Mouse (Mus musculus): ENCODE data around the gene Carns1.

The Carns1 gene

GRCm38 (mm10) chr19:4171393-4172290 lies 3.6 kb downstream of the Carns1 start:
- WGBS: 64% methylated on average over 13 of the region's 13 CpGs

- WGBS: 94% methylated on average over 10 of the region's 10 CpGs
These were observed 4.4 kb downstream of the Carns1 start for GRCm38 (mm10) chr19:4170723-4171392.

- 2% methylated on average over 27 of the region's 27 CpGs for WGBS
These were observed 5.5 kb downstream of the Carns1 start for GRCm38 (mm10) chr19:4169810-4170209.

- WGBS: under 1% methylated on average over 43 of the region's 43 CpGs
These were observed 5.9 kb downstream of the Carns1 start for GRCm38 (mm10) chr19:4169378-4169784.

GRCm38 (mm10) chr19:4166678-4167476 lies 8.4 kb downstream of the Carns1 start:
- WGBS: 80% methylated on average over 9 of the region's 9 CpGs

GRCm38 (mm10) chr19:4164721-4165120 lies 10.6 kb downstream of the Carns1 start:
- WGBS: 80% methylated on average over 2 of the region's 2 CpGs

- WGBS: 87% methylated on average over 3 of the region's 3 CpGs
These were observed 11.2 kb downstream of the Carns1 start for GRCm38 (mm10) chr19:4164100-4164499.

- WGBS: 23% methylated on average over 4 of the region's 4 CpGs
These were observed 11.8 kb downstream of the Carns1 start for GRCm38 (mm10) chr19:4163543-4163887.

GRCm38 (mm10) chr19:4162646-4163542 lies 12.4 kb downstream of the Carns1 start, which contains the start of gene Rps6kb2:
Rps6kb2 (minus strand) TSS chr19:4163354.
- WGBS: 7% methylated on average over 42 of the region's 42 CpGs

- 94% methylated on average over 8 of the region's 8 CpGs for WGBS
These were observed 16.2 kb downstream of the Carns1 start for GRCm38 (mm10) chr19:4159049-4159448.

GRCm38 (mm10) chr19:4156771-4157170 lies 18.5 kb downstream of the Carns1 start:
- 74% methylated on average over 12 of the region's 12 CpGs for whole genome bisulfite sequencing

- 72% methylated on average over 20 of the region's 20 CpGs for WGBS
These were observed 19.2 kb downstream of the Carns1 start for GRCm38 (mm10) chr19:4156073-4156579.

- 76% methylated on average over 6 of the region's 6 CpGs for WGBS
These were observed 19.8 kb downstream of the Carns1 start for GRCm38 (mm10) chr19:4155223-4156072.

- 58% methylated on average over 13 of the region's 13 CpGs for WGBS
These were observed 20.6 kb downstream of the Carns1 start for GRCm38 (mm10) chr19:4154437-4155222.

- 75% methylated on average over 11 of the region's 11 CpGs for WGBS
These were observed 22.0 kb downstream of the Carns1 start, which contains the start of gene Ptprcap for GRCm38 (mm10) chr19:4153232-4153654. Ptprcap (plus strand) TSS chr19:4153604.

GRCm38 (mm10) chr19:4152445-4153231 lies 22.6 kb downstream of the Carns1 start:
- WGBS: 78% methylated on average over 8 of the region's 8 CpGs

GRCm38 (mm10) chr19:4151898-4152297 lies 23.4 kb downstream of the Carns1 start:
- WGBS: 91% methylated on average over 5 of the region's 5 CpGs

- WGBS: 74% methylated on average over 5 of the region's 5 CpGs
These were observed 23.8 kb downstream of the Carns1 start for GRCm38 (mm10) chr19:4151488-4151860.

All from cerebral cortex, adult 2 months (tissue).